Mouse (Mus musculus) E14TG2a.4 (cell line): ENCODE data around the gene Rere.

Experiments
- CTCF ChIP-seq: conservative IDR thresholded peaks from 2 replicates; pipeline ENCODE4 v1.5.1; 2014; ENCODE audit warnings: low read length
- POU5F1 ChIP-seq: IDR thresholded peaks from 2 replicates; pipeline ENCODE4 v1.6.1; 2014; ENCODE audit warnings: low read length, borderline replicate concordance

- TF ChIP-seq CTCF (peak; percentile 88), POU5F1 (no peak)
These were observed 41.5 kb upstream of the Rere start for GRCm38 (mm10) chr4:150239951-150240368.
